Mouse (Mus musculus) heart, postnatal 0 days (tissue): ENCODE measurements around the gene Dhx30.

Source experiments
- CTCF ChIP-seq: IDR thresholded peaks from 2 replicates; pipeline ENCODE4 v1.5.1; 2016; ENCODE audit warnings: antibody characterized with exemption, control low read depth, low read depth
- EP300 ChIP-seq: IDR thresholded peaks from 2 replicates; pipeline ENCODE4 v1.6.1; 2016; ENCODE audit warnings: antibody characterized with exemption, low read depth

GRCm38 (mm10) chr9:110037895-110038294, 79.7 kb downstream of the Dhx30 start:
- TF ChIP-seq CTCF (no peak), EP300 (no peak)
